Mouse (Mus musculus): ENCODE measurements at regions not wholly inside any gene's neighbourhood (a gene's known extent, or its start where the extent isn't known, plus 50 kb on each side); places are given as distances from the start of the nearest gene placed in this dataset.

GRCm38 (mm10) chr12:95501443-95501842 is 190.6 kb upstream of the Flrt2 start:
- no peak for TF ChIP-seq POLR2A (IDR thresholded peaks at IDR 0.05; ENCODE audit: borderline replicate concordance, insufficient read depth, low read length)
- no peak for TF ChIP-seq CTCF (IDR thresholded peaks at IDR 0.05; ENCODE audit: borderline replicate concordance, insufficient read depth, low read depth, low read length)
